Mouse (Mus musculus): Measurements from ENCODE around the gene Plrg1.

Gene Plrg1

DNA sequence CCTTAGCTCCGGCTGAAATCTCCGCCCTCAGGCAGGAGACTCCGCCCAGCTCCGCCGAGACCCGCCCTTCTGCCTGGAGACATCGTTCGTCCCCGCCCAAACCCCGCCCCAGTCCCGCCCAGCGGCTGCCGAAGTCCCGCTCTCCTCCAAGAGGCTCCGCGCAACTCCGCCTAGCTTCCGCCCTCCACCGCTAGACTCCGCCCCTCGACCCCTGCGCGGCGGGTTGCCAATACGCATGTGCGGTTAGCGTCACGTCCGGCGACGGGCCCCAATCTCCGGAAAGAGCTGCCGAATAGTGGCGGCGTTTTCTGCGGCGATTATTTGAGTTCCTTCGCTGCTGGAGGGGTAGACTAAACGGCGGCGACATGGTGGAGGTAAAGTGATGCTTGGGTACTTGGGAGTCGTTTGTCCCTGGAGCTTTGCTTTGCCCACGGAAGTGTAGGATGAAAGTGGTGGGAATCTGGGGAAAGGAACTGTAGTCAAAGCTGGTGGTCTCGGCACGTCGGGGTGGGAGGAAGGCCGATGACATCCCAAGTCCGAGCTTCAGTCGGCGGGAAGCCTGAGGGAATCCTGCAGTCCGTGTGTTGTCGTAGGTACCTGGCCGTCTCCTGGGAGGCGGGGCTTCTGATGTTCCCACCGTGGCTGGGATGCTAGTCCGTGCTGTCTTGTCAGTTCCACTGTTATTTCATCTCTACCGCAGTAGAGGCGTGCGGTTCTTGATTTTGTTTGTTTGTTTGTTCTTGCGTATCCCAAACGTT, at the start of gene Plrg1:
Gene Plrg1 (plus strand): TSS at position 242 of the 758 bp plus-strand sequence.
- peak; percentile 97 for DNase-seq

GRCm38 (mm10) chr3:83007557-83007956, 47.8 kb upstream of the Plrg1 start, which contains the start of gene Fgg:
TSS of gene Fgg (plus strand) at chr3:83007724.
- no peak for DNase-seq

- DNase-seq: peak; percentile 58
Measured at GRCm38 (mm10) chr3:83010291-83010690, 45.0 kb upstream of the Plrg1 start.

GRCm38 (mm10) chr3:83011136-83011535, 44.2 kb upstream of the Plrg1 start:
- no peak for DNase-seq

DNA sequence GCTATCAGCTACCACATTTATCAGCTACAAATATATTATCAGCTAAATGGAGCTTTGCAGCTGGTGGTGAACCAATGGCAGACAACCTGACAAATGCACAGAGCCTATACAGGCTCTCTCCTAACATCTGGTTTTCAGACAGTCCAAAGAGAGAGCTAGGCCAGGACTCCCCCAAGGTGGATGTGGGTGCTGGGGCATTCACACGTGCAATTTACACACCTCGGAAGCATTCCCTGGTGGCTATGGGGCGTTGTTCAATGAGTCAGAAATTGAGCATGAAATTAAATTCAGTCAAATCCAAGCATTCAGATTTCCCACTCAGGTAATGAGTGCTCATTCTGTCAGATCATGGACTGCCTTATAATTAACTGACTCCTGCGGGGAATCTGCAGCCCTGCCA, 43.8 kb upstream of the Plrg1 start:
- DNase-seq: no peak

GRCm38 (mm10) chr3:83012636-83013035, 42.7 kb upstream of the Plrg1 start:
- no peak for DNase-seq

- DNase-seq: no peak
Measured at GRCm38 (mm10) chr3:83013951-83014350, 41.4 kb upstream of the Plrg1 start.

- no peak for DNase-seq
Measured at GRCm38 (mm10) chr3:83016236-83016635, 39.1 kb upstream of the Plrg1 start.

DNA sequence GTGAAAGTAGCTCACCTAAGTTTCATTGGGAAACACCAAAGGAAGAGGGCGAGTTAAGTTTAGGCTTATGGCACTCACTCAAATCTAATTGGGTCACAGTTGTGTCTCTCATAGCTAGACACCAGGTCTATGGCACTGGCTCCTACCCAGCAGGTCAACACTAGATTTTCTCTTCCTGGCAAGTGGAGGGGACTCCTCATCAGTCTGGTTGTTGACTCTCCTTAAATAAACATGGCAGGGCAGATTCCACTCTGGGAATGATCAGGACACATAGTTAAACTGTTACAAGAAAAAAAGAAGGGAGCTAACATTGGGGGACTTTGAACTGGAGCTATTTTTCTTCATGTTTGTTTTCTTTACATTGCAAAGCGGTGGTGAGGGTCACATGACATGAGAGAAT, 34.9 kb upstream of the Plrg1 start:
- DNase-seq: peak; percentile 34

GRCm38 (mm10) chr3:83021176-83021575, 34.1 kb upstream of the Plrg1 start:
- DNase-seq: no peak

DNA sequence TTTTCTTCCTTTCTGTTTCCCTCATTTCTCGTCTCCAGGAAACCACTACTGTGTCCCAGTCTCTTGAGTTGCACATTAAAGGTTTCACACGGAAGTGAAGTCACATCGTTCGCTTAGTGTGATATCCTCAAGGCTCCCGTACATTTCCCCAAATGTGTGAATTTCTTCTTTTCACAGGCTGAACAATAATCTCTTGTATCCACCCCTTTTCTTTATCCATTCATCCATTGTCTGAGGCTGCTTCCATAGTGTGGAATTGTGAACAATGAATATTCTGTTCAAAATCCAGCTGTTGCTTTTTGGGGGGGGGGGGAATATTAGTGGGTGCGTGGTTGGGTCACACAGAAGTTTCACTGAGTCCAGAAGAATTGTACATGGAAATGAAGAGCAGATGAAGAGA, 30.3 kb upstream of the Plrg1 start:
- DNase-seq: no peak

DNA sequence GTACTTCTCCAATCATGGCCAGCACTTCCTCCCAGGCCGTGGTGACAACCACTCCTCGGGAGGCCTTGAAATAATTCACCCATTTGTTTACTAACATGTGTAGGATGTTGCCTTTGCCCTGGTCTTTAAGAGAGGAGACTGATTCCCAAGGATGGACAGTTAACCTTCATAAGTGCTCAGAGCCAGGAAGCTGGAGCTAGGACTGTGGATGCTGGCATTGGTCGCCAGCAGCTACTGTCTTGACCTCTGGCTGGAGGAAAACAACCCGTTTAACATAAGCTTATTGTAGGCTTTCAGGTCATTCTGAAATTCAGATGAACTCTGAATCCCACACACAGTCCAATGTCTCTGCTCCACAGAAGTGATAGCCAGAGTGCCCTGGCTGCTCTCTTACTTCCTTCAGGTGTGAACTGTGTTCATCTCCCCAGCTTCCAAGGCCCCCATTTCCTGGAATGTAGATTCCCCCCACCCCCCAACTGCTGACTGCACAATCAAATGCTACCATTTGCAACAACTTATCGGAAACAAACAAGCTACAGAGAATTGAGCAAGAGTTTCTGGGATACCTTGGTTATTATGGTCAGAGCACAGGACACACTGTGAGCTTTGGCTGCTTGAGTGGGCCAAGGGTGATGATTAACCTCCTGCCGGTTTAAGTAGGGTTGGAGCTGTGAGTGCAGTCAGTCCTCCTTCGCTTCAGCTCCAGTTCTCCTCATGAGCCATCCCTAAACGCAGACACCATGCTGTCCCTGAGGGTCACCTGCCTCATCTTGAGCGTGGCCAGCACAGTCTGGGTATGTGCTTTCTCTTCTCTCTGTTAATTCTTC, 29.6 kb upstream of the Plrg1 start, which contains the start of gene Fga:
Gene Fga (plus strand): TSS at position 602 of the 827 bp plus-strand sequence.
- peak; percentile 69 for DNase-seq

GRCm38 (mm10) chr3:83027546-83028251, 27.6 kb upstream of the Plrg1 start:
- DNase-seq: no peak

GRCm38 (mm10) chr3:83030331-83030730, 25.0 kb upstream of the Plrg1 start:
- DNase-seq: no peak

- no peak for DNase-seq
Measured at GRCm38 (mm10) chr3:83032746-83033308, 22.5 kb upstream of the Plrg1 start.

GRCm38 (mm10) chr3:83033801-83034200, 21.5 kb upstream of the Plrg1 start:
- DNase-seq: no peak

DNA sequence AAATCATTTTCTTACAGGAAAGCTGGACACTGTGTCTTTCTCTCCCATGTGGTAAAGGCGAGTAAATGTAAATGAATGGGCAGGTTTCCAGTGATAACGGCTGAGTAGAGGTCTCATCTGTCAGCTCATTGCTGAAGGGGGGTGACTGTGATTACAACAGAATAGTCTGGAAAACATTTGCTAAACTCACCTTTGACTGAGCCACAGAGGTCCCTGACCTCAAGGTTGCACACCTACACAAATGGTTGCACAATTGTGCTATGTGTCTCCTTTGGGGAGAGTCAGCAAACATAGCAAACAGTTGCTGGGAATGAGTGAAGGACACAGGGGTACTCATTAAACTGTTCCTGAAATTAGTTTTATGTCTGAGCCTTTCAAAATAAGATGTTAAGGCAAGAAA, 16.5 kb upstream of the Plrg1 start:
- no peak for DNase-seq

GRCm38 (mm10) chr3:83039666-83040065, 15.7 kb upstream of the Plrg1 start:
- DNase-seq: no peak

GRCm38 (mm10) chr3:83042451-83042850, 12.9 kb upstream of the Plrg1 start:
- no peak for DNase-seq

DNA sequence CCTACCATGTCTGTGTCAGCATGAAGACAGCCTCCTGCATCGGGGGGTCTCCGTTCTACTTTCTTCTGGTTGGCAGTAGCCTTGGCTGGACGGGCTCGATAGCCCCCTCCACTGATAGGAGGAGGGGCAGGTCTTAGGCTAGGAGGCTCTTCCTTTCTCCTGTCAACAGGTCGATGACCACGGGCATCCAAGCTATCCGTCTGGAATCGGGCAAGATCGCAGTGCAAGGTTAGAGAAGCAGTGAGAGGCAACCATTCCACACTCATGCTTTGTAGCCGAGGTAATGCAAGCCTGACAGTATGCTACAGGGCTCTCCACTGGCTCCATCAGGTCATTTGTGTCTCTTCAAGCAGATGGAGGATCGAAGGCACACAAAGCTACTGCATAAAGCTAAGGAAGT, 8.7 kb upstream of the Plrg1 start:
- no peak for DNase-seq

DNA sequence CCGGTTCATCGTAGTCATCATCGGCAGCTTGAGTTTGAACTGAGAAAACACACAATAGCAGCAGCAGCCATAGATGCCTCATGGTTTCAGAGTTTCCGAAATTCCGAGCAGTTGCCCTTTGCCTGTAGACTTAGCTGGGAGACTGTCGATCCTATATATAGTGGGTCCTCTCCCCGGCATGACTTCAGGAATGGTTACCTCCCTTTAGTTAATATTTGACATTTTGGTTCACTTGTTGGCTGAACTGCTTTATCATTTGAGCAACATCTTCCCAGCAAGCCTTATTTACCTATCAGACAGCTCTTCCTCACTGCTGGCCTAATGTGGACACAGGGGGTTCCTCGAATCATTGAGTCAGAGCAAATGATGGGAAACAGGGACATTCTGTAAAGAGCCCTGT, 5.6 kb upstream of the Plrg1 start, which contains the start of gene Fgb:
Gene Fgb (minus strand): TSS at position 184 of the 400 bp plus-strand sequence.
- no peak for DNase-seq

DNA sequence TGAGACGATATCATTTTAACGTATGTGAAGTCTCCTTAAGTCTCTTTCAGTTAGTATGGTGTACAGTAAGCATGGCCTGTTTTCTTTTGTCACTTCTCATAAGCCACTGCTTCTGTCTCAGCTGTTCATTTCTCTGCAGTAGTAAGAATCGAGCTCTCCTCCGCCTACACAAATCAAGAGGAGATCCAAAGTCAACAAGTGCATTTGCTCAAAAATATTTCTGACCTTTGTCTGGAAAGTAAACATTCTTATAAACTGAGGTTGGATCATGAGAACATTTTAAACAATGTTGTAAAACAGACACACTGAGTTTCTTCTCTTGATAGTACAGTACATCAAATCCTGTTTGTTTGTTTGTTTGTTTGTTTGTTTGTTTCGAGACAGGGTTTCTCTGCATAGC, 4.7 kb upstream of the Plrg1 start:
- DNase-seq: no peak

- no peak for DNase-seq
Measured at GRCm38 (mm10) chr3:83052102-83052501, 3.2 kb upstream of the Plrg1 start.
